Mouse (Mus musculus) layer of hippocampus, postnatal 14 days (tissue): Measurements from ENCODE around the gene Atf6. TPM values are rescaled to one million over a fixed set of nuclear protein-coding genes. Genes with fewer than 3 reads are reported as not detected.

Experiments used
- DNase-seq, 2 experiments: peaks; one replicate each; pipeline ENCODE4 v3.0.0; 2021 to 2022; ENCODE audit warnings: low spot score in 2 of 2, mixed read lengths in 1 of 2
- total RNA-seq, 2 experiments: library from RNA; stranded (reverse); gene quantifications; 2 replicates each; pipeline ENCODE4 v1.2.3; 2021

Gene Atf6
- total RNA-seq, 2 experiments from 2014 or later = 34.3 to 35.5 TPM

DNA sequence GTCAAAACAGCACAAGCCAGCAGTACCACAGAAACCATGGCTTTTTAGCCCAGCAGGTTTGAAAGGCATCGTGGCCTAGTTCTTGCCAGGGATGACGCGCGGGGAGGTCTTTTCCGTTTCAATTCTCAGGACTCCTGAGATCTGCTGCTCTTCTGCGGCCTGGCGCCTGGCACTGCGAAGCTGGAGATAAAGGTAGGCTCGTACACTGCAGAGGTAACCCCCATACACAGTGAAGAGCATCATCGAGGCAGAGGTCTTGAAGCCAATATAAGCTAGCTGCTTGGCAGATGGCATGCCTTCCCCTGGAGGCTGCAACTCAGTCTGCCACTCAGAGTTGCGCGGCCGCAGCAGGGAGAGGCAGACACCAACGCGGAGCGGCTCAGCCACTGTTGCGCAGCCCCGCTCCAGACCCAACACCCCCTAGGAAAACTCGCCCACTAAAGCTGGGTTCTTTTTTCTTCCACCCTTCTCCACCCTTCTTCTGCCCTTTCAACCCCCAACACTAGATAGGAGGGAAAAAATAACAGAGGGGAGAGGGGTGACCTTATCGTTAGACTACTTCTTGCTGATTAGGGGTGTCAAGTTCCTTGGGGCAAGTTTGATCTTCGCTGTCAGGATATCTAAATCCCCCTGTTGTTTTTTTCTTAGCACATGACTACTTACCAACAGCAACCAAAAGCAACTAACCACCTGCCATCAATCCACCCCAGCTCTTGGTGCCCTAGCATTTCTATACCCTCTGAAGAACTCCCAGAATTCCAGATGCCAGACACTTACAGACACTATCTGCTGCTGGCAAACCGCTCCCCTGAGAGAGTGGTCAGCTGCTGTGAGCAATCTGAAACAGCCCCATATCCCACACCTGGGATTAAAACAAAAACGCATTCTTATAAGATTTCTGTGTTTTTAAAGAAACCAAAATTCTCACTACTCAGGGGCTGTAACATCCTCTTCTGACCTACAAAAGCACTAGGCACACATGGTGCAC lies 16.6 kb downstream of the Atf6 start:
- no peak for DNase-seq

DNA sequence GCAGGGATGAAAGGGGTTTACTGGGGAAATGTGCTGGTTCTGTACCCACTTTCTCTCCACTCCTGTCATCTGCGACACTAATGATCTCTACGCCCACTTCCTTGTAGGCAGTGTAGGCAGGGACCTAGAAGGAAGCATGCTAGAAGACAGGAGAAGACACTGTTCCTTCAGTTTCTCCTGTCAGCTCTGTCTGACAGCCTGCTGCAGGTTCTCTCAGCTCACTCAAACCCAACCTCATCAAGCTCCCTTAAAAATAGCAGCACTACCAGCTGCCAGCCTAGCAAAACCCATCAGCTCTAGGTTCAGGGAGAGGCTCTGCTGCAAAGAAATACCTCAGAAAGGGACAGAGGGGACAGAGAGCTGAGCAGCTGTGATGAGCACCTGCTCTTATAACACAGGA lies 17.6 kb downstream of the Atf6 start:
- DNase-seq = no peak

DNA sequence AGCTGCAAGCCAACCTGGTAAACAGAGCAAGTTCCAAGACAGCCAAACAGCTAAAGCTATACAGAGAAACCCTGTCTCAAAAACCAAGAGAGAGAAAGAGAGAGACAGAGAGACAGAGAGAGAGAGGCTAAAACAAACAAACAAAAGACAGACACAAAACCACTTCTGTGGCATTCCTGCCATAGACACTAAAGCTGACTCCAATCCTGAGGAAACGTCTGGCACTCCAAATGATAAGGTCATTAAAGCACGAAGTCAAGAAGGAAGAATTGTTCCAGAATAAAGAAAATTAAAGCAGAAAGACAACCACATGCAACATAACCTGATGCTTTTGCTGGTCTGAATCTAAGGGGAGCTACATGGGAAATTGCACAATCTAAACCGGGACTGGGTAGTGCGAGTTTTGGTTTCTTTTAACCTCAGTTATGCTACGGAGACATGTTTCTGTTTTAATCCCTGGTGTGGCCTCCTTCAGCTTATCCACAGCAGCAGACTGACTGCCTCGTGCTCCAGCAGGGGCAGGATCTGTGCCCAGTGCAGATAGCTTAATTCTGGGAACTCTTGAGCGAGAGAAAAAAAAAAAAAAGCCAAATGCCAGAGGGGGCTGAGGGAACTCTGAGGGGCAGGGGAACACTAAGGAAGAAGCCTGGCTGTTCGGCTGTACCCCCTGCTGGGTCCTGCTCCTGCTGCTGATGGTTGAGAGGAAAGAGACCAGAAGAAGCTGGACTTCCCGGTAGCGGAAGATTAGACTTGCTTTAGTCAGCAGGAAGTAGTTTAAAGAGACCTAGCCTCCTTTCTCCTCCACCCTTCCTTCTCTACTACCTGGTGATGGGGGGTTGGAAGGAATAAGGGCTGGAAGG lies 21.9 kb downstream of the Atf6 start:
- no peak for DNase-seq

GRCm38 (mm10) chr1:170844380-170844779 lies 23.2 kb downstream of the Atf6 start:
- peak in 1 of 2 experiments; percentile 30 for DNase-seq

- peak in 1 of 2 experiments; percentile 72 for DNase-seq
These were observed 27.9 kb downstream of the Atf6 start for GRCm38 (mm10) chr1:170839685-170840084.

GRCm38 (mm10) chr1:170834756-170835155 lies 32.8 kb downstream of the Atf6 start:
- DNase-seq = no peak

GRCm38 (mm10) chr1:170829781-170830180 lies 37.8 kb downstream of the Atf6 start:
- DNase-seq = no peak

DNA sequence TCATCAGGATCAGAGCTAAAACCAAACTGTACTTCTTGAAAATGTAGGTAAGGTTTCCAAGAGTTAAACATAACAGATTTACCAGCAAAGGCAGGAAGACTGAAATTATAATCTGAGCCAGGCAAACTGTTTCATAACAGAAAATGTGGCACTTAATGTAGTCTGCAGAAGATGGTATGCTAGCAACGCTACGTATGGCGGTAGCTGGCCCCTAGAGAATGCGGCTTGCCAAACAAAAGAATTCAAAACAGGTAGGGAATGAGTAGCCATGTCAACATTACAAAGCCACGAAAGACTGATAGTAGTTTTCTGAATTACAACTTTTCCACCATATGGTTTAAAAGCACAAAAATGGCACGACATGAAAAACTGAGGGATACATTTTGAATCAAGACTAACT lies 38.2 kb downstream of the Atf6 start:
- no peak for DNase-seq

GRCm38 (mm10) chr1:170820103-170820814 lies 47.3 kb downstream of the Atf6 start:
- DNase-seq = no peak

DNA sequence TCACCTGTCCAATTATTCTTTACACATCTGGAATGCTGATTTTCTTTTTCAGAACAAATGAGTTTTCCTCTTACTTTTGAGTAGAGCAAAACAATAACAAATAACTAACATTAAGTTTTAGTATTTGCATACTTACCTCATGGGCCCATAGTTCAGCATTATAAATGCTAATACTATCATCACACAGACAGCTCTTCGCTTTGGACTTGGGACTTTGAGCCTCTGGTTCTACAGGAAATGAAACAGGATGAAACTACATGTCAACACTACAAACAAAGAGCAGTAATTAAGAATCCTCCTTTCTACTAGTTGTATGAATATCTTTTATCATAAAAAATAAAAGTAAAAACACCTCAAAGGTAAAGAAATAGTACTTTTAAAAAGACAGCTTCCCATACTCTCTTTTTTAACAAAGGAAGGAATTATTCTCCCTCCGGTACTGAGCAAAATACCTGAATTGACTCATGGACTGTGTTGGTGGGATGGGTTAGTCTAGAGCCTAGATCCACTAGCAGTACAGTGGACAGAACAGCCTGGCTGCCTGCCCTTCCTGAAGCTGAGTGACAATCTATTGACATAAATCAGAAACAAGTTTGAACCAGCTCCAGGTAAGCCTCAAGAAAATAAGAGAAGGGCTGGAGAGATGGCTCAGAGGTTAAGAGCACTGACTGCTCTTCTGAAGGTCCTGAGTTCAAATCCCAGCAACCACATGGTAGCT lies 52.1 kb downstream of the Atf6 start:
- no peak for DNase-seq

GRCm38 (mm10) chr1:170812822-170813221 lies 54.7 kb downstream of the Atf6 start:
- DNase-seq = no peak

GRCm38 (mm10) chr1:170807600-170808270 lies 59.8 kb downstream of the Atf6 start:
- no peak for DNase-seq

GRCm38 (mm10) chr1:170804721-170805120 lies 62.9 kb downstream of the Atf6 start:
- no peak for DNase-seq

DNA sequence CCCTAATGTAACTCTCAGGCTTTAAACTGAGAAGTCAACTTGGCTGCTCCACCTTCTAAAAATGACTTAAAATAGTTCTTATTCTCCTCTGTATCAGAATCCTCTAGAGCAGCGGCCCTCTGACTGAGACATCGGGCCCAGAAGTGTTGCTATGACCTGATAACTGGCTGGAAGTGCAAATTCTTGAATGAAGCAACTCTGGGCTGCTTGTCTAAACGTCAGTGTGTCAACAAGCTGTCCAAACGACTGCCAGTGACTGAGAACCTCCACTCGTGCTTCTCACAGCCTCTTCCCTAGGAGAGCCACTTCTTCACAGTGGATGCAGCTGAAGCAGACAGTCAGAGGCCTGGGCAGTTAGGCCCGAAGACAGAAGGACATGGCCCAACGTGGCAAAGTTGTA lies 64.9 kb downstream of the Atf6 start:
- no peak for DNase-seq

GRCm38 (mm10) chr1:170800694-170801093 lies 66.9 kb downstream of the Atf6 start:
- no peak for DNase-seq

DNA sequence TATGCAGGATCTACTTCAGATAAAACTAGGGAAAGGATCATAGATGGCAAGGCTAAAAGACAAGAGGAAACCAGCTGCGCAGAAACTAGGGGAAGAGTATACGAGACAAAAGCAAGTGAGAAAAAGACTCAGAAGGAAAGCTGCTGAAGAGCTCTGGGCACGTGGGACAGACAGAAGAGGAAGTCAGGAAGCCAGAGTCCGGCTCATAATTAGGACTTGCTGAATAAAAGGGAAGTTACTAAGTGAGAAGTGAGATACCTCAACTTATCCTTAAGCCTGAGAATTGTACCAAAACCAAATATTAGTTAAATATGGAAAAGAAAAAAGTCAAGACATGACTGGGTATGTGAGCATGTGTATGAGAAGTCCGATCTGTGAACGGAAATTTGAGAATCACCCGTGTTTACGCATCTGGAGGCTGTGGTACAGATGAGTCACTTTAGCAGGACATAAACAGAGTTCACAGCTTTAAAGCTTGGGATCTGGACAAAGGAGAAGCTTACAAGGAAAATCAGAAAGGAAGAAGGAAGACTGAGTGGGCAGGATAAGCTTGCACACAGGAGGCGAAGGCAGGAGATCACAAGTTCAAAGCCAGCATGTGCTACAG lies 71.7 kb downstream of the Atf6 start:
- no peak for DNase-seq

GRCm38 (mm10) chr1:170791542-170791941 lies 76.0 kb downstream of the Atf6 start:
- DNase-seq = no peak

- no peak for DNase-seq
These were observed 76.6 kb downstream of the Atf6 start for GRCm38 (mm10) chr1:170791001-170791400.

- DNase-seq = no peak
These were observed 79.9 kb downstream of the Atf6 start for GRCm38 (mm10) chr1:170787643-170788042.
